Mouse (Mus musculus) kidney, postnatal 36 days (tissue): ENCODE results near the gene Gm17490.
A peak's percentile ranks its signal among the peaks of the same experiment; 100 is the strongest.
"Not testable (repeated sequence)": the region's sequence is repeated elsewhere in the genome, so short reads cannot be mapped to it uniquely, and the experiment has no call there.

Experiments
- DNase-seq, 2 experiments: peaks; one replicate each; pipeline ENCODE4 v3.0.0; 2021 to 2022; ENCODE audit warnings: mixed read lengths in 2 of 2

Gene Gm17490

GRCm38 (mm10) chr2:11623173-11623572, 2.9 kb downstream of the Gm17490 start:
- no peak for DNase-seq

- DNase-seq, result no peak
Observed at GRCm38 (mm10) chr2:11619598-11619997, 6.5 kb downstream of the Gm17490 start.

GRCm38 (mm10) chr2:11616846-11617245, 9.2 kb downstream of the Gm17490 start:
- no peak for DNase-seq

GRCm38 (mm10) chr2:11612939-11613338, 13.1 kb downstream of the Gm17490 start:
- DNase-seq, result not testable (repeated sequence)

GRCm38 (mm10) chr2:11606718-11607117, 19.3 kb downstream of the Gm17490 start:
- not testable (repeated sequence) for DNase-seq

- no peak for DNase-seq
Observed at GRCm38 (mm10) chr2:11604911-11605310, 21.2 kb downstream of the Gm17490 start.

- DNase-seq, result no peak
Observed at GRCm38 (mm10) chr2:11604053-11604452, 22.0 kb downstream of the Gm17490 start, which contains the start of gene Rbm17. Gene Rbm17, minus strand, starts transcription at chr2:11604153.

GRCm38 (mm10) chr2:11602506-11603489, 23.3 kb downstream of the Gm17490 start:
- DNase-seq, result peak; percentile 95 to 97

GRCm38 (mm10) chr2:11601795-11602194, 24.3 kb downstream of the Gm17490 start:
- DNase-seq, result no peak

- DNase-seq, result peak; percentile 60 to 67
Observed at GRCm38 (mm10) chr2:11597906-11598305, 28.2 kb downstream of the Gm17490 start.

GRCm38 (mm10) chr2:11596690-11597089, 29.4 kb downstream of the Gm17490 start:
- DNase-seq, result no peak

GRCm38 (mm10) chr2:11587996-11588395, 38.1 kb downstream of the Gm17490 start:
- no peak for DNase-seq

GRCm38 (mm10) chr2:11579399-11579798, 46.7 kb downstream of the Gm17490 start:
- no peak for DNase-seq

GRCm38 (mm10) chr2:11578187-11578586, 47.9 kb downstream of the Gm17490 start:
- no peak for DNase-seq
